Mouse (Mus musculus): Measurements from ENCODE around the gene Nav3. TPM values are rescaled to one million over a fixed set of nuclear protein-coding genes. Genes with fewer than 3 reads are reported as not detected.
"Not testable (repeated sequence)": the region's sequence is repeated elsewhere in the genome, so short reads cannot be mapped to it uniquely, and the experiment has no call there.

The Nav3 gene
- total RNA-seq, 2 experiments from 2014 or later, result not detected

- ATAC-seq (replicated peaks; ENCODE audit: poor library complexity), result not testable (repeated sequence)
Observed at GRCm38 (mm10) chr10:110383506-110384229, 72.3 kb downstream of the Nav3 start.

GRCm38 (mm10) chr10:110380792-110381191 is 75.2 kb downstream of the Nav3 start:
- ATAC-seq (replicated peaks; ENCODE audit: poor library complexity), result no peak

GRCm38 (mm10) chr10:110372724-110373455 is 83.1 kb downstream of the Nav3 start:
- ATAC-seq (replicated peaks; ENCODE audit: poor library complexity), result no peak

GRCm38 (mm10) chr10:110352148-110352547 is 103.9 kb downstream of the Nav3 start:
- no peak for ATAC-seq (replicated peaks; ENCODE audit: poor library complexity)

- ATAC-seq (replicated peaks; ENCODE audit: poor library complexity), result no peak
Observed at GRCm38 (mm10) chr10:110330030-110330429, 126.0 kb downstream of the Nav3 start.

GRCm38 (mm10) chr10:110329629-110330028 is 126.4 kb downstream of the Nav3 start:
- no peak for ATAC-seq (replicated peaks; ENCODE audit: poor library complexity)

GRCm38 (mm10) chr10:110322082-110322632 is 133.8 kb downstream of the Nav3 start:
- no peak for ATAC-seq (replicated peaks; ENCODE audit: poor library complexity)

GRCm38 (mm10) chr10:110317275-110317674 is 138.7 kb downstream of the Nav3 start:
- no peak for ATAC-seq (replicated peaks; ENCODE audit: poor library complexity)

- ATAC-seq (replicated peaks; ENCODE audit: poor library complexity), result no peak
Observed at GRCm38 (mm10) chr10:110314525-110314924, 141.5 kb downstream of the Nav3 start.

- no peak for ATAC-seq (replicated peaks; ENCODE audit: poor library complexity)
Observed at GRCm38 (mm10) chr10:110313959-110314358, 142.0 kb downstream of the Nav3 start.

- no peak for ATAC-seq (replicated peaks; ENCODE audit: poor library complexity)
Observed at GRCm38 (mm10) chr10:110309511-110309910, 146.5 kb downstream of the Nav3 start.

GRCm38 (mm10) chr10:110305609-110306008 is 150.4 kb downstream of the Nav3 start:
- no peak for ATAC-seq (replicated peaks; ENCODE audit: poor library complexity)

- no peak for ATAC-seq (replicated peaks; ENCODE audit: poor library complexity)
Observed at GRCm38 (mm10) chr10:110290016-110290623, 165.9 kb downstream of the Nav3 start.

GRCm38 (mm10) chr10:110283879-110284278 is 172.1 kb downstream of the Nav3 start:
- ATAC-seq (replicated peaks; ENCODE audit: poor library complexity), result no peak

- no peak for ATAC-seq (replicated peaks; ENCODE audit: poor library complexity)
Observed at GRCm38 (mm10) chr10:110272818-110273217, 183.2 kb downstream of the Nav3 start.

GRCm38 (mm10) chr10:110270561-110270960 is 185.4 kb downstream of the Nav3 start:
- no peak for ATAC-seq (replicated peaks; ENCODE audit: poor library complexity)

GRCm38 (mm10) chr10:110242128-110242561 is 213.9 kb downstream of the Nav3 start:
- ATAC-seq (replicated peaks; ENCODE audit: poor library complexity), result no peak

- ATAC-seq (replicated peaks; ENCODE audit: poor library complexity), result no peak
Observed at GRCm38 (mm10) chr10:110240667-110241066, 215.3 kb downstream of the Nav3 start.

GRCm38 (mm10) chr10:110233307-110233930 is 222.6 kb downstream of the Nav3 start:
- no peak for ATAC-seq (replicated peaks; ENCODE audit: poor library complexity)

GRCm38 (mm10) chr10:110206411-110206810 is 249.6 kb downstream of the Nav3 start:
- ATAC-seq (replicated peaks; ENCODE audit: poor library complexity), result no peak

GRCm38 (mm10) chr10:110204121-110204697 is 251.8 kb downstream of the Nav3 start:
- ATAC-seq (replicated peaks; ENCODE audit: poor library complexity), result no peak
